Mouse (Mus musculus) small intestine, adult 2 months (tissue): Measurements from ENCODE around the gene Serp2. TPM values are rescaled to one million over a fixed set of nuclear protein-coding genes. Genes with fewer than 3 reads are reported as not detected.

Experiments used
- H3K27ac ChIP-seq: fragments of 200-500 bp; 2 replicates; pipeline ENCODE4 v1.5.1; 2012; ENCODE audit warnings: low read depth, low read length, control low read depth, inconsistent platforms; ENCODE audit not compliant: insufficient read depth
- H3K27me3 ChIP-seq: fragments of 200-500 bp; 2 replicates; pipeline ENCODE4 v1.6.1; 2012; ENCODE audit warnings: mild to moderate bottlenecking, moderate library complexity, low read length, inconsistent platforms; ENCODE audit not compliant: control insufficient read depth, insufficient read depth
- H3K36me3 ChIP-seq: fragments of 200-500 bp; 2 replicates; pipeline ENCODE4 v1.6.1; 2012; ENCODE audit warnings: mild to moderate bottlenecking, low read length, control low read depth, inconsistent platforms; ENCODE audit not compliant: control insufficient read depth, insufficient read depth
- H3K4me1 ChIP-seq: fragments of 200-500 bp; 2 replicates; pipeline ENCODE4 v1.6.1; 2012; ENCODE audit warnings: low read length, inconsistent platforms, mixed read lengths; ENCODE audit not compliant: control insufficient read depth, insufficient read depth, insufficient read length
- H3K4me3 ChIP-seq: fragments of 200-500 bp; 2 replicates; pipeline ENCODE4 v1.5.1; 2012; ENCODE audit warnings: low read depth, mild to moderate bottlenecking, control low read depth, inconsistent platforms, low read length, moderate library complexity
- CTCF ChIP-seq: fragments of 200-500 bp; IDR thresholded peaks from 2 replicates; pipeline ENCODE4 v1.5.1; 2012; ENCODE audit warnings: low read depth, mild to moderate bottlenecking, control low read depth, inconsistent platforms, low read length, moderate library complexity, mixed read lengths; ENCODE audit not compliant: insufficient replicate concordance, insufficient read length; ENCODE audit errors: extremely low read depth
- POLR2A ChIP-seq: fragments of 200-500 bp; IDR thresholded peaks from 2 replicates; pipeline ENCODE4 v1.6.1; 2012; ENCODE audit warnings: low read depth, mild to moderate bottlenecking, control low read depth, inconsistent platforms, low read length, moderate library complexity
- WGBS: fragments of 180-500 bp; shearing (Covaris S2); methylation state at CpG from one replicate; pipeline ENCODE4 v1.1.7; 2018; 5-methylcytosine and 5-hydroxymethylcytosine counted together
- polyA plus RNA-seq: library from polyadenylated mRNA; depleted of rRNA; stranded (reverse); fragments of >200 nt; gene quantifications from 2 replicates; pipeline ENCODE4 v1.2.3, GENCODE M21; 2012

Gene Serp2
- polyA plus RNA-seq, 1 experiment: 2.0 TPM

DNA sequence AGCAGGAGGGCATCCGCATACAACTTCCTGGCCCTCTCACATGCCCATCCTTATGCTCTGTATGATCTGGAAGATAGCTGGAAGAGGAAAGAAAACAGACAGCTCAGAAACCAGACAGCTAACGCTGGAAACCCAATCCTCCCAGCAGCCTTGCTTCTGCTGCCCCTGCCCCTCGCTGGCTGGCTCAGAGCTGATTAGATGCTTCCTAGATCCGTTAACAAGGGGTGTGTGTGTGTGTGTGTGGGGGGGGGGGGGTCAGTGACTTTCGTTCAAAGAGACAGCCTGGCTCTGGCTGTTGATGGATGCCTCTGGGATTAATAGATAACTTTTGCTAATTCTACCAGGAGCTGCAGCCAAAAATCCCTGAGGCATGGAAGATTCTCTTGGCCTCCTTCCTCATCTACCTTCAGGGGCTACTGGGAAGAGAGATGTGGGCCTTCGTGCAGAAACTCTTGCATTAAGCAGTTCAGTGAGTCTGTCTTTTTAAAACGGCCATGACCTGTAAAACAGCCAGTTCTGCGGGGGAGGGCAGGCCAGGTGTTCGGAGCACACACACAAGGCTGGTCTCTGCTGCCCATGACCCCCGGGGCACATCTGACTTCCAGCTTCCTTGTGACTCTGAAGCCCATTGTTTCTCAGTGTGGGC is 23.4 kb downstream of the Serp2 start:
- 31% methylated on average over 10 of the region's 10 CpGs for WGBS
- Histone ChIP-seq H3K27me3 (no peaks in the 10 kb centered on the region), H3K27ac (no peak overlapping the region), H3K4me1 (peaks cover 12% of the 10 kb centered on the region; the same call in 1 of the 2 replicates), H3K36me3 (no peaks in the 10 kb centered on the region), H3K4me3 (no peak overlapping the region)
- TF ChIP-seq CTCF (no peak), POLR2A (no peak)

DNA sequence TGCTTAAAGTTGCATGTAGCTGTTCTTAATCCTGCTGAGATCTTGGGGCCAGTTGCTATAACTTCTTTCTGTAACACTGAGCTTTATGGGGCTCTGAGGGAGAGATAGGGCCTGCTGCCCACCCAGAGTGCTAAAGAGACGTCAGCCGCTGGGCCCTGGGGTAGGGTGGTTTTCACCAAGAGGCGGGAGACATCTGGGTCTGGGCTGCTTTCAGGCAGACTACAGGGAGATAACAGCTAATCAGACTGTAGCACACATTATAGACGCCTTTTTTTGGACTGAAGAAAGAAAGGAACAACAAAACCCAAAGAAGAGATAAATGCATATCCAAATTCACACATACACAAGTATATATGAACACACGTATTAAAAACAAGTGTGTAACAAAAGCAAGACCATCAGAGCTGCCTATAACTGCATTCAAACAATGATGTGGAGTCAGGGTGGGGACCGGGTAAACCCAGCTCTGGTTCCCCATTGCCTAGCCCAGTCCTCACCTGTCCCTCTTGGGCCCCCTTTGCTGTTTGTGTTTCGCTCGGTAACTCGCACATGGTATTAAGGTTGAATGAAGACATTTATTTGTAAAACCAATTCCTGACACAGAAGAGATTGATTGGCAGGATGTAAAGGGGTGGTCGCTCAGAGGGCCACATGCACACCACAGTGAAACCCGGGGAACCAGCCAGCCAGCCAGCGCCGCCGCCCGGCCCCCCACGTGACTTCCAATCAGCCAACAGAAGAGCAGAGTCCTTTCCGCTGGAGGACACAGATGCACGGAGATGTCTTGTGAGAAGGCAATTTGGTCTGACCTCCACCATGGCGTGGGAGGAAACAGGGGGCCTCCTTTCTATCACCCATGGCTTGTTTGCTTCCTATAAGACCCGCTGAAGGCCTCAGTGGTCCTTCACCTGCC is 24.2 kb downstream of the Serp2 start:
- TF ChIP-seq CTCF (no peak), POLR2A (no peak)
- WGBS: 56% methylated on average over 20 of the region's 20 CpGs
- no peak overlapping the region for H3K27ac ChIP-seq
- H3K36me3 ChIP-seq: no peaks in the 10 kb centered on the region
- H3K27me3 ChIP-seq: no peaks in the 10 kb centered on the region
- H3K4me1 ChIP-seq: peaks cover 12% of the 10 kb centered on the region; the same call in 1 of the 2 replicates
- H3K4me3 ChIP-seq: no peak overlapping the region

DNA sequence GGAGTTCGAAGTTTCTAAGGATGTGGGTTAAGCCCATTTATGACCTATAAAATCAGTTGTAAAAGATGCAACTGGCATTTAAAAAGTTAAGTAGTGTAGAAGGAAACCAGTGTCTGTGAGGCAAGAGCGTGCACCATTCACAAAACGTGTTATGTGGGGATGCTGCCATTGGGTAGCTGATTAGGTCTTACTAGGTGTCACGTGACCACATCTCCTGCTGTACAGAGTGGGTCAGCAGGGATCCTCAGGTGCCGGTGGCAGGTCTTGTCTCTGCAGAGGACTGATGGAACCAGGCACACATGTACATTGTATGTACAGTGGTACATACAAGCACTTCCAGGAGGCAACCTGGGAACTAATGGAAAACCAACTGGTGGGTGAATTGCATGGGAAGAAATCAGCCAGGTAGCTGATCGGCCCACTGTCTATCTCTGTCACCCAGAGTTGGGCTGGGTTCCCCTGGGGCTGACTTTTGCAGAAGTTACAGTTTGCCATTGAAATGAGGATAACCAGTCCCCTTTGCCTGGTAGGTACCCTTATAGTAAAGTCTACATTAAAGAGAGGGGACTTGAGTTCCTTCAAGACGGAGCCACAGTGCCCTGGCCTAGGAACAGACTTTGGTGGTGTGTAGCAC is 25.5 kb downstream of the Serp2 start:
- Histone ChIP-seq H3K36me3 (no peaks in the 10 kb centered on the region), H3K4me1 (peaks cover 8% of the 10 kb centered on the region; the same call in 1 of the 2 replicates), H3K27ac (no peak overlapping the region), H3K27me3 (no peaks in the 10 kb centered on the region), H3K4me3 (no peak overlapping the region)
- 91% methylated on average over 7 of the region's 7 CpGs for WGBS
- TF ChIP-seq POLR2A (no peak), CTCF (no peak)

DNA sequence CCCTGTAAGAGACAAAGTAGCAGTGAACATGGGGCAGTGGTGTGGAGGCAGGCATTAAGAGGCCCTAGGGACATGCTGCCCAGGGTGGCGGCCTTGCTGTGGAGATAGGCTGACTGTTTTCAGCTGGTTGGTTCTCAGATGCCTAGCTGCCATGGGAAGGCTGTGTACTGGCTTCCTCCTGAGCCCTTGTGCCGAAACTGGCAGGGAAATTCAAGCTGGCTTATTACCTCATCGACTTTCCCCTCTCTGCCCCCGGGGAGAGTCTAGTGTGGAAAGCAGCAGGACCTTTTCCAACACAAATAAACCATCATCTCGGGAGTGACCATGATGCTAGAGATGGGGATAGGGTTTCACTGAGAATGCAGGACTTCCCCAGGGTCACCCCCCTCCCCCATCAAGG is 28.0 kb downstream of the Serp2 start:
- no peak overlapping the region for H3K27ac ChIP-seq
- H3K27me3 ChIP-seq: no peaks in the 10 kb centered on the region
- peaks cover 8% of the 10 kb centered on the region; the same call in 1 of the 2 replicates for H3K4me1 ChIP-seq
- TF ChIP-seq POLR2A: no peak
- no peak for TF ChIP-seq CTCF
- no peak overlapping the region for H3K4me3 ChIP-seq
- WGBS: 49% methylated on average over 5 of the region's 5 CpGs
- H3K36me3 ChIP-seq: no peaks in the 10 kb centered on the region

DNA sequence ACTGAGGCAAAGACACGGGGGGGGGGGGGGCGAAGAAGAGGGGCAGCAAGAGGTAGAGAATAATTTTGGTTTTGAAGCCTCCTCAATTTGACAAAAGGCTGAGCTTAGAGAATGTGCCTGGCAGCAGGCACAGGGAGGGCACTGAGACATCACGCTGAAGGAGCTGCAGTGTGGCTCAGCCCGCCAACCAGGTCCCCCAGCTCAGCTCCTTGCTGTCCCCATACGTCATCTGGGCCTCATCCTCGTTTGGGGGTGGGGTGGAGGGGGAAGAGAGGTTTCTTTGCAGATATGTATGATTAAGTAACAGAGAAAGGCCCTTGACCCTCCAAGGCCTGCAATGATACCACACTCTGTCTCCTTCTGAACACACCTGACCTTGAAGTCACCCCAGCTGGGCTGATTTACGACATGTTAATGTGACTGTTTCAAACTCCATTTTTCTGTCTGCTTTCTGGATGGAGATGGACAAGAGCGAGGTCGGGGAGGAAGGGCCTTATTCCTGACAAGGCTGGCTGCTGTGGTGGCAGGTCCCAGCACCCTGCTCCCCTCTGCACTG is 28.9 kb downstream of the Serp2 start:
- no peaks in the 10 kb centered on the region for H3K36me3 ChIP-seq
- peaks cover 6% of the 10 kb centered on the region; the same call in 1 of the 2 replicates for H3K4me1 ChIP-seq
- TF ChIP-seq POLR2A (no peak), CTCF (no peak)
- no peak overlapping the region for H3K27ac ChIP-seq
- WGBS: 70% methylated on average over 9 of the region's 9 CpGs
- no peaks in the 10 kb centered on the region for H3K27me3 ChIP-seq
- H3K4me3 ChIP-seq: no peak overlapping the region

DNA sequence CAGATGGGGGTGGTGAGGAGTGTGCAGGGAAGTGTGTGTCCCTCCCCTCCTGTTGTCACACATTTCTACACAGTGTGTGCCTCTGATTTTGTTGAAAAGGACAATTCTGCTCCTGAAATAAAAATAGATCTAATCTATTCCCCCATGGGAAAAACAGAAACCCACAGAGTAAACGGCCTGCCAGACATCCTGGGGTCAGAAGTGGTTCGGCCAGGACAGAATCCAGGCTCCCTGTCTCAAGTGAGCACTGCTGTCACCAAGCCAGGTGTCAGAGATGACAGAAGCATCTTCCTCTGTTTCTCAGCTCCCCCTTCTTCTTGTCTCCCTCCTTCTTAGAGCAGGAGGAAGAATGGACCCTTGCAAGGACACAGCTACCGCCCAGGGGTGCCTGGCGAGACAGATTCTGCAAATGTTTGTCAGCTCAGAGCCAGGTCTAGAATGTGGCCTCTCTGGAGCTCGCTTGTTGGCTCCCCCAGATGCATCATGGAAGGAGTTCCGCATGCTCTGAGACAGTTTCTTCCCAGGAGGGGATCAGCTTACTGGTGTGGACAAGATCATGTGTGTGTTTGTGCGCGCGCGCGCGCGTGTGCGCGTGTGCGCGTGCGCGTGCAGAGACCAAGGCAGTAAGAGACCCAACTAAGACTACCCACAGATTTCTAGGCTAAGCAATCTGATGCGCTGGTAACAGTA is 29.5 kb downstream of the Serp2 start:
- no peaks in the 10 kb centered on the region for H3K36me3 ChIP-seq
- H3K27me3 ChIP-seq: no peaks in the 10 kb centered on the region
- H3K4me1 ChIP-seq: peaks cover 4% of the 10 kb centered on the region; the same call in 1 of the 2 replicates
- H3K27ac ChIP-seq: no peak overlapping the region
- no peak overlapping the region for H3K4me3 ChIP-seq
- WGBS: 93% methylated on average over 20 of the region's 20 CpGs
- TF ChIP-seq CTCF: no peak
- TF ChIP-seq POLR2A: no peak

DNA sequence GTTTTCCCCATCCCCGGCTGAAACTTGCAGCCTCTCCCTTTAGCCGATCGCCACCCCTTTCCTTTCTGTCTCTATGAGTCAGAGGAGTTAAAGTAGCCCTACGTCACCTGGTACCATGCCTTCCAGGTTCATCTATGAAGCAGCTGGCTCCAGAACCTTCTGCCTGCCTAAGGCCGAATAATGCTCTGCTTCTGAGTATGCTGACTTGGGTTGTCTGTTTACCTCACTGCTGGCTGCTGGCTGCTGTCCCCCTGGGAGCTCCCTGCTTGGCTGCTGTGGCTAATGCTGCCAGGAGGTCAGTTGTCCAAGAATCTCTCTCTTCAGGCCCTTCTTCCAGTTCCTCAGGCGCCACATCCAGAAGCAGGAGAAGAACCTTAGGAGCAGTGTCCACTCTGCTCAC is 30.2 kb downstream of the Serp2 start:
- WGBS: 84% methylated on average over 6 of the region's 6 CpGs
- Histone ChIP-seq H3K4me3 (no peak overlapping the region), H3K4me1 (peaks cover 4% of the 10 kb centered on the region; the same call in 1 of the 2 replicates), H3K27ac (no peak overlapping the region), H3K36me3 (no peaks in the 10 kb centered on the region), H3K27me3 (no peaks in the 10 kb centered on the region)
- TF ChIP-seq CTCF: no peak
- TF ChIP-seq POLR2A: no peak
